8 mouse cellular contexts compared by ENCODE assay signal in genomic region chr4:135709072-135709564, GRCm38 (mm10). TPM values are rescaled to one million over a fixed set of nuclear protein-coding genes. Genes with fewer than 3 reads are reported as not detected.
A peak's percentile ranks its signal among the peaks of the same experiment; 100 is the strongest.
DNase-seq lines count a peak whose midpoint lies in the region; ATAC-seq and TF ChIP-seq lines count a peak whose summit lies in the region.

No protein-coding gene starts in this region.

- no peak overlapping the region for H3K27ac ChIP-seq in bone marrow, adult 2 months (ENCODE audit: control insufficient read depth, insufficient read depth, low read depth, low read length, poor library complexity)
- no peak overlapping the region for H3K27ac ChIP-seq in embryonic facial prominence, embryonic 14.5 days (replicated peaks; ENCODE audit: low read depth, low read length)
- no peak overlapping the region for H3K27ac ChIP-seq in limb, embryonic 14.5 days (replicated peaks; ENCODE audit: low read depth, low read length)
- no peak overlapping the region for H3K27ac ChIP-seq in midbrain, embryonic 16.5 days (ENCODE audit: low read length)

- H3K9me3 ChIP-seq in embryonic facial prominence, embryonic 14.5 days (ENCODE audit: control insufficient read depth, low read length), result peaks cover 6% of the 10 kb centered on the region; the same call in 1 of the 2 replicates
- H3K9me3 ChIP-seq in limb, embryonic 14.5 days (ENCODE audit: control insufficient read depth, low read length), result no peaks in the 10 kb centered on the region
- H3K9me3 ChIP-seq in midbrain, embryonic 16.5 days (replicated peaks; ENCODE audit: control insufficient read depth, low read length, poor library complexity, severe bottlenecking), result no peaks in the 10 kb centered on the region

- peak; percentile 66; the same call in 1 of the 2 replicates for ATAC-seq in embryonic facial prominence, embryonic 14.5 days (ENCODE audit: low read depth)
- peak; percentile 77; the same call in 1 of the 2 replicates for ATAC-seq in limb, embryonic 14.5 days (ENCODE audit: low FRiP score, low read depth)
- ATAC-seq in midbrain, embryonic 16.5 days, result no peak

- peak; percentile 90 for TF ChIP-seq CTCF in bone marrow, adult 2 months (IDR thresholded peaks at IDR 0.05; ENCODE audit: control insufficient read depth, insufficient read depth, low read length)

- WGBS in bone marrow, adult 2 months, result 3% methylated on average over 8 of the region's 8 CpGs
- 14% methylated on average over 8 of the region's 8 CpGs for WGBS in embryonic facial prominence, embryonic 14.5 days
- WGBS in limb, embryonic 14.5 days, result 10% methylated on average over 8 of the region's 8 CpGs
- 9% methylated on average over 8 of the region's 8 CpGs for WGBS in midbrain, embryonic 16.5 days

- no peaks in the 10 kb centered on the region for H3K36me3 ChIP-seq in embryonic facial prominence, embryonic 14.5 days (ENCODE audit: control insufficient read depth, insufficient read depth, low read length)
- no peaks in the 10 kb centered on the region for H3K36me3 ChIP-seq in limb, embryonic 14.5 days (ENCODE audit: control insufficient read depth, insufficient read depth, low read length)
- no peaks in the 10 kb centered on the region for H3K36me3 ChIP-seq in midbrain, embryonic 16.5 days (ENCODE audit: control insufficient read depth, insufficient read depth, low read length)

- H3K4me3 ChIP-seq in bone marrow, adult 2 months (replicated peaks; ENCODE audit: control insufficient read depth, low read depth, low read length), result peak overlapping the region; percentile 50
- H3K4me3 ChIP-seq in embryonic facial prominence, embryonic 14.5 days (ENCODE audit: low read depth, low read length), result no peak overlapping the region
- no peak overlapping the region; the same call in 1 of the 2 replicates for H3K4me3 ChIP-seq in limb, embryonic 14.5 days (replicated peaks; ENCODE audit: low read length)
- no peak overlapping the region for H3K4me3 ChIP-seq in midbrain, embryonic 16.5 days (ENCODE audit: low read depth, low read length)

- no peaks in the 10 kb centered on the region; the same call in 1 of the 2 replicates for H3K4me1 ChIP-seq in bone marrow, adult 2 months (ENCODE audit: control insufficient read depth, insufficient read depth, low read length)
- H3K4me1 ChIP-seq in embryonic facial prominence, embryonic 14.5 days (ENCODE audit: control insufficient read depth, insufficient read depth, low read length), result no peaks in the 10 kb centered on the region
- no peaks in the 10 kb centered on the region for H3K4me1 ChIP-seq in limb, embryonic 14.5 days (ENCODE audit: control insufficient read depth, insufficient read depth, low read length)
- H3K4me1 ChIP-seq in midbrain, embryonic 16.5 days (ENCODE audit: control insufficient read depth, insufficient read depth, low read length), result no peaks in the 10 kb centered on the region

- no peak overlapping the region for H3K9ac ChIP-seq in embryonic facial prominence, embryonic 14.5 days (ENCODE audit: low read depth, low read length)
- H3K9ac ChIP-seq in limb, embryonic 14.5 days (ENCODE audit: low read depth, low read length, severe bottlenecking), result no peak overlapping the region
- H3K9ac ChIP-seq in midbrain, embryonic 16.5 days (ENCODE audit: low read depth, low read length), result no peak overlapping the region

- no peak for TF ChIP-seq POLR2A in bone marrow, adult 2 months (IDR thresholded peaks at IDR 0.05; ENCODE audit: borderline replicate concordance, control insufficient read depth, low read depth, low read length)
- TF ChIP-seq POLR2A in limb, embryonic 14.5 days (IDR thresholded peaks at IDR 0.05; ENCODE audit: borderline replicate concordance, extremely low read depth, insufficient read depth, insufficient read length), result no peak

- peak; percentile 88 to 90 for DNase-seq in B cell, adult 2 months
- peak; percentile 61 for DNase-seq in embryonic facial prominence, embryonic 14.5 days (ENCODE audit: low spot score)
- peak; percentile 49 to 65 for DNase-seq in heart, adult 9 months (ENCODE audit: low spot score in 2 of 2)
- DNase-seq in kidney, adult 8-10 months, result peak; percentile 57 to 86
- peak; percentile 59 for DNase-seq in limb, embryonic 14.5 days (ENCODE audit: low spot score)
- DNase-seq in spleen, postnatal 10 days (ENCODE audit: low spot score in 2 of 2), result peak; percentile 87 to 91

- H3K4me2 ChIP-seq in embryonic facial prominence, embryonic 14.5 days (ENCODE audit: low read depth, low read length), result peak overlapping the region; percentile 40
- peak overlapping the region; percentile 37; the same call in 1 of the 2 replicates for H3K4me2 ChIP-seq in limb, embryonic 14.5 days (replicated peaks; ENCODE audit: low read depth, low read length, severe bottlenecking)
- H3K4me2 ChIP-seq in midbrain, embryonic 16.5 days (ENCODE audit: low read length), result peak overlapping the region; percentile 39

- H3K27me3 ChIP-seq in embryonic facial prominence, embryonic 14.5 days (replicated peaks; ENCODE audit: control insufficient read depth, insufficient read depth, low read length), result no peaks in the 10 kb centered on the region
- H3K27me3 ChIP-seq in limb, embryonic 14.5 days (ENCODE audit: control insufficient read depth, insufficient read depth, low read length), result no peaks in the 10 kb centered on the region
- H3K27me3 ChIP-seq in midbrain, embryonic 16.5 days (ENCODE audit: control insufficient read depth, insufficient read depth, low read depth, low read length), result no peaks in the 10 kb centered on the region

RNA-seq across cellular contexts. Expression of gene Il22ra1, which starts 18.9 kb away (rescaled TPM):
- polyA plus RNA-seq in bone marrow, adult 2 months (2011; ENCODE audit: insufficient read depth, insufficient read length, low replicate concordance, missing spikeins), result not detected in 2 replicates
- polyA plus RNA-seq in embryonic facial prominence, embryonic 14.5 days (2014; fragmentation: Nextera tagmentation; extraction: Ambion mirVana), result 0.33 and 0.35 TPM in 2 replicates
- polyA plus RNA-seq in limb, embryonic 14.5 days (2012; rRNA removed), result 1.2 and 1.6 TPM in 2 replicates
- polyA plus RNA-seq in limb, embryonic 14.5 days (2014; fragmentation: Nextera tagmentation; extraction: Ambion mirVana), result 0.79 and 1.2 TPM in 2 replicates
- not detected in 2 replicates for polyA plus RNA-seq in midbrain, embryonic 16.5 days (2015; fragmentation: Nextera tagmentation; extraction: Ambion mirVana)

RNA-seq across cellular contexts. Expression of gene Ifnlr1, which starts 23.0 kb away (rescaled TPM):
- 3.2 and 7.3 TPM in 2 replicates for polyA plus RNA-seq in bone marrow, adult 2 months (2011; ENCODE audit: insufficient read depth, insufficient read length, low replicate concordance, missing spikeins)
- 1.1 TPM in 2 replicates for polyA plus RNA-seq in embryonic facial prominence, embryonic 14.5 days (2014; fragmentation: Nextera tagmentation; extraction: Ambion mirVana)
- 3.1 and 3.4 TPM in 2 replicates for polyA plus RNA-seq in limb, embryonic 14.5 days (2012; rRNA removed)
- polyA plus RNA-seq in limb, embryonic 14.5 days (2014; fragmentation: Nextera tagmentation; extraction: Ambion mirVana), result 1.1 and 2.0 TPM in 2 replicates
- polyA plus RNA-seq in midbrain, embryonic 16.5 days (2015; fragmentation: Nextera tagmentation; extraction: Ambion mirVana), result 0.20 and 0.31 TPM in 2 replicates

RNA-seq across cellular contexts. Expression of gene Myom3, which starts 50.4 kb away (rescaled TPM):
- polyA plus RNA-seq in bone marrow, adult 2 months (2011; ENCODE audit: insufficient read depth, insufficient read length, low replicate concordance, missing spikeins), result not detected in 2 replicates
- polyA plus RNA-seq in embryonic facial prominence, embryonic 14.5 days (2014; fragmentation: Nextera tagmentation; extraction: Ambion mirVana), result 9.9 and 10.2 TPM in 2 replicates
- 8.1 and 12.7 TPM in 2 replicates for polyA plus RNA-seq in limb, embryonic 14.5 days (2012; rRNA removed)
- 2.5 and 5.0 TPM in 2 replicates for polyA plus RNA-seq in limb, embryonic 14.5 days (2014; fragmentation: Nextera tagmentation; extraction: Ambion mirVana)
- 0.45 and 0.57 TPM in 2 replicates for polyA plus RNA-seq in midbrain, embryonic 16.5 days (2015; fragmentation: Nextera tagmentation; extraction: Ambion mirVana)
